Mouse (Mus musculus) cerebellum, adult 2 months (tissue): Measurements from ENCODE around the gene Grik4. TPM values are rescaled to one million over a fixed set of nuclear protein-coding genes. Genes with fewer than 3 reads are reported as not detected.

ENCODE experiments used
- DNase-seq, 2 experiments: peaks; one replicate each; pipeline ENCODE4 v3.0.0; 2021
- H3K27ac ChIP-seq: fragments of 200-500 bp; 2 replicates; pipeline ENCODE4 v1.5.1; 2012; ENCODE audit warnings: low read length, control low read depth, inconsistent platforms; ENCODE audit not compliant: insufficient read depth
- H3K27me3 ChIP-seq: fragments of 200-500 bp; 2 replicates; pipeline ENCODE4 v1.6.1; 2012; ENCODE audit warnings: inconsistent platforms, mild to moderate bottlenecking, low read length, moderate library complexity; ENCODE audit not compliant: control insufficient read depth, insufficient read depth
- H3K4me1 ChIP-seq: fragments of 200-500 bp; 2 replicates; pipeline ENCODE4 v1.6.1; 2011; ENCODE audit warnings: low read length; ENCODE audit not compliant: control insufficient read depth, insufficient read depth
- H3K4me3 ChIP-seq: fragments of 200-500 bp; replicated peaks from 2 replicates; pipeline ENCODE3; 2011; ENCODE audit warnings: mild to moderate bottlenecking, low read depth, low read length, control low read depth; ENCODE audit not compliant: insufficient read depth
- CTCF ChIP-seq: fragments of 200-500 bp; IDR thresholded peaks from 2 replicates; pipeline ENCODE4 v1.5.1; 2011; ENCODE audit warnings: low read depth, mild to moderate bottlenecking, control low read depth, low read length, moderate library complexity, borderline replicate concordance; ENCODE audit not compliant: insufficient read depth
- POLR2A ChIP-seq: fragments of 200-500 bp; IDR thresholded peaks from 2 replicates; pipeline ENCODE4 v1.6.1; 2011; ENCODE audit warnings: low read length, control low read depth, borderline replicate concordance; ENCODE audit not compliant: insufficient read depth
- WGBS: fragments of 180-500 bp; shearing (Covaris S2); methylation state at CpG from one replicate; pipeline ENCODE4 v1.1.7; 2018; 5-methylcytosine and 5-hydroxymethylcytosine counted together
- polyA plus RNA-seq: library from polyadenylated mRNA; depleted of rRNA; stranded (reverse); fragments of >200 nt; gene quantifications from 2 replicates; pipeline ENCODE4 v1.2.3, GENCODE M21; 2012

The Grik4 gene
- polyA plus RNA-seq, 1 experiment: 10.5 TPM

GRCm38 (mm10) chr9:42555186-42555585 lies 389.1 kb downstream of the Grik4 start:
- H3K27me3 ChIP-seq: no peaks in the 10 kb centered on the region
- no peak overlapping the region for H3K4me3 ChIP-seq
- 95% methylated on average over 1 of the region's 1 CpGs for WGBS
- TF ChIP-seq CTCF: no peak
- no peak for TF ChIP-seq POLR2A
- no peak overlapping the region for H3K27ac ChIP-seq
- no peak for DNase-seq
- H3K4me1 ChIP-seq: no peaks in the 10 kb centered on the region

- TF ChIP-seq CTCF (peak; percentile 89), POLR2A (no peak)
- Histone ChIP-seq H3K27ac (no peak overlapping the region), H3K27me3 (no peaks in the 10 kb centered on the region), H3K4me3 (no peak overlapping the region), H3K4me1 (no peaks in the 10 kb centered on the region)
- DNase-seq: peak; percentile 72 to 85
- WGBS: 7% methylated on average over 13 of the region's 13 CpGs
Observed at GRCm38 (mm10) chr9:42550116-42550515, 394.2 kb downstream of the Grik4 start.

DNA sequence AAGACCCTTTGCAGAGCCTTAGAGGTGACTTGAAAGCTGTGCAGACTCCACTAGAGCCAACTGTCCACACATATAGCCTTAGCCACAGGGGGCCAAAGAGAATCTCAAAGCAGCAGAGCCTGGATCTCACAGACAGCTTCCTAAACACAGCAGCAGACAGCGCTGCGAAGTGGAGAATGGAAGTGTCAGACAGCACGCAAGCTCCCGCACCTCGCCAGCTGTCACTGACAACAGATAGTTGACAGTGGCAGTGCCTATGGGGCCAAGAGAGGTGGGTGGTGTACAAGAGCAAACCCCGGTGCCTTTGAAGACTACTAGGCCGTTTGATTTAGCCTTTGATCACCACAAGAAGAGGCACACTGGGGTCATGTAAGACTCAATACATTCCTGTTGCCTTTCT lies 395.3 kb downstream of the Grik4 start:
- H3K27me3 ChIP-seq: no peaks in the 10 kb centered on the region
- H3K4me3 ChIP-seq: no peak overlapping the region
- no peak overlapping the region for H3K27ac ChIP-seq
- no peak for DNase-seq
- 54% methylated on average over 7 of the region's 7 CpGs for WGBS
- no peak for TF ChIP-seq CTCF
- no peak for TF ChIP-seq POLR2A
- H3K4me1 ChIP-seq: no peaks in the 10 kb centered on the region

- no peak for TF ChIP-seq POLR2A
- no peak for TF ChIP-seq CTCF
- DNase-seq: no peak
Observed at GRCm38 (mm10) chr9:42544521-42544920, 399.8 kb downstream of the Grik4 start.

DNA sequence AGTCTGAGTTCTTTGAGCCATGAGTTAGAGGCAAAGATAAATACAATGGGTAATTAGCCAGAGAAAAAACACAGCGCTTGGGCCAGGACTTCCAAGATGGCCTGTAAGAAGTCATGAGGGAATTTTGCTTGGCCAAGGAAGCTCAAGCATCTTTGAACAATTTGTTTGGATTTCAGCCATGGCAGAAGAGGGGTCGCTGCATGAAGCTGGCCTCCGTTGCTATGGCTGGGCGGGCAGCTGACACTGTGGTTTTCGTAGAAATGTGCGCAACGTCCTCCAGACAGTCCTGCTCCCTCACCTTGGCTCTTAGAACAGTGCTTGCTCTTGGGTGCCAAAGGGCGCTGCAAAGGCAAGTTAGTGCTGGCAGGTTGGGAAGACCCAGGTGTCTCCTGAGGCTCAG lies 410.8 kb downstream of the Grik4 start:
- DNase-seq: no peak
- 55% methylated on average over 8 of the region's 8 CpGs for WGBS
- Histone ChIP-seq H3K27me3 (no peaks in the 10 kb centered on the region), H3K4me1 (peaks cover 11% of the 10 kb centered on the region), H3K4me3 (no peak overlapping the region), H3K27ac (no peak overlapping the region)
- TF ChIP-seq CTCF (no peak), POLR2A (no peak)

More at GRCm38 (mm10) chr9:42544521-42544920, 399.8 kb downstream of the Grik4 start:
- Histone ChIP-seq H3K27ac (no peak overlapping the region), H3K4me3 (no peak overlapping the region), H3K27me3 (no peaks in the 10 kb centered on the region), H3K4me1 (no peaks in the 10 kb centered on the region)
- 78% methylated on average over 10 of the region's 10 CpGs for WGBS

- Histone ChIP-seq H3K27me3 (no peaks in the 10 kb centered on the region), H3K27ac (no peak overlapping the region), H3K4me1 (peaks cover 11% of the 10 kb centered on the region), H3K4me3 (no peak overlapping the region)
- DNase-seq: no peak
- 43% methylated on average over 6 of the region's 6 CpGs for WGBS
- TF ChIP-seq CTCF: no peak
- no peak for TF ChIP-seq POLR2A
Observed at GRCm38 (mm10) chr9:42533041-42533440, 411.3 kb downstream of the Grik4 start.

DNA sequence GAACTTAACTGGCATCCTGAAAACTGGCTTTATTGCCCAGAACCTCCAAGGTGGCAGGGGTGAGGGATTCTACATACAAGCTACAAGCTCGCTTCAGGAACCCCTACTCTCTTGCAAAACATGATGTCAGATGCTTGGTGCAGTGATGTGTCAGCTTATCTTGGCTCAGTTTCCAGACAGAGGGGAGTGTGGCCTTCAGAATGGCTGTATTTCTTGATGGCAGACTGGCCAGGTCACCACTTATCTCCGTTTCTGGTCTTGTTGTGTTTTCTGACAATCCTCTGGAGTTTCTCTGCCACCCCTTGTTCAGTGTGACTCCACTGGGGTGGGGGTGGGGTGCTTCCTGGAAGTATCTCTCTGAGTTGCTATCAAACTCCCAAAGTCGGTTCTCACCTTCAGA lies 412.3 kb downstream of the Grik4 start:
- WGBS: 68% methylated on average over 3 of the region's 3 CpGs
- H3K27me3 ChIP-seq: no peaks in the 10 kb centered on the region
- no peak for DNase-seq
- TF ChIP-seq CTCF (no peak), POLR2A (no peak)
- no peak overlapping the region for H3K27ac ChIP-seq
- H3K4me3 ChIP-seq: no peak overlapping the region
- peaks cover 11% of the 10 kb centered on the region for H3K4me1 ChIP-seq

GRCm38 (mm10) chr9:42530221-42531152 lies 413.8 kb downstream of the Grik4 start:
- peak; percentile 38 to 49 for DNase-seq
- Histone ChIP-seq H3K4me3 (no peak overlapping the region), H3K27ac (no peak overlapping the region; the same call in 1 of the 2 replicates), H3K4me1 (peaks cover 11% of the 10 kb centered on the region), H3K27me3 (no peaks in the 10 kb centered on the region)
- TF ChIP-seq CTCF: no peak
- no peak for TF ChIP-seq POLR2A
- 26% methylated on average over 7 of the region's 7 CpGs for WGBS
